Mouse (Mus musculus) forebrain, postnatal 0 days (tissue): ENCODE data around the gene Jup. TPM values are rescaled to one million over a fixed set of nuclear protein-coding genes. Genes with fewer than 3 reads are reported as not detected.

Experiments used
- ATAC-seq: fragments of 200-750 bp; cut with Nextera tagmentation; 2 replicates; pipeline ENCODE4 v1.8.0; 2017; ENCODE audit warnings: mild to moderate bottlenecking, moderate library complexity
- DNase-seq: peaks from one replicate; pipeline ENCODE4 v3.0.0-alpha.2; 2015
- H3K27ac ChIP-seq: fragments of 300-500 bp; sonication (generic); 2 replicates; pipeline ENCODE4 v1.5.1; 2014; ENCODE audit warnings: low read depth, mild to moderate bottlenecking, antibody characterized with exemption, low read length, moderate library complexity, mixed read lengths
- H3K27me3 ChIP-seq: fragments of 300-500 bp; sonication (generic); 2 replicates; pipeline ENCODE4 v1.6.1; 2014; ENCODE audit warnings: mild to moderate bottlenecking, low read length, mixed read lengths; ENCODE audit not compliant: insufficient read depth
- H3K36me3 ChIP-seq: fragments of 300-500 bp; sonication (generic); 2 replicates; pipeline ENCODE4 v1.6.1; 2014; ENCODE audit warnings: mild to moderate bottlenecking, moderate library complexity; ENCODE audit not compliant: insufficient read depth
- H3K4me1 ChIP-seq: fragments of 300-500 bp; sonication (generic); 2 replicates; pipeline ENCODE4 v1.6.1; 2014; ENCODE audit warnings: antibody characterized with exemption; ENCODE audit not compliant: insufficient read depth
- H3K4me2 ChIP-seq: fragments of 300-500 bp; sonication (generic); 2 replicates; pipeline ENCODE4 v1.6.1; 2014; ENCODE audit warnings: low read depth, mild to moderate bottlenecking, moderate library complexity
- H3K4me3 ChIP-seq: fragments of 300-500 bp; sonication (generic); 2 replicates; pipeline ENCODE4 v1.5.1; 2014; ENCODE audit warnings: low read depth, low read length, mixed read lengths
- H3K9ac ChIP-seq: fragments of 300-500 bp; sonication (generic); 2 replicates; pipeline ENCODE4 v1.6.1; 2014; ENCODE audit warnings: mild to moderate bottlenecking
- H3K9me3 ChIP-seq: fragments of 300-500 bp; sonication (generic); 2 replicates; pipeline ENCODE4 v1.6.1; 2016; ENCODE audit warnings: low read length
- CTCF ChIP-seq: sonication (generic); IDR thresholded peaks from 2 replicates; pipeline ENCODE4 v1.5.1; 2016; ENCODE audit warnings: antibody characterized with exemption, control low read depth, low read depth
- WGBS: fragments of 180-500 bp; shearing (Covaris S2); extraction: QIAGEN DNeasy Blood & Tissue Kit; methylation state at CpG from one replicate; pipeline ENCODE4 v1.1.7; 2014; 5-methylcytosine and 5-hydroxymethylcytosine counted together
- polyA plus RNA-seq: library from polyadenylated mRNA; unstranded; fragments of >200 nt; fragmentation: Nextera tagmentation; extraction: Ambion mirVana; gene quantifications from 2 replicates; pipeline ENCODE4 v1.2.1, GENCODE M21; 2015
- total RNA-seq: library from RNA; depleted of rRNA; stranded (reverse); fragments of >200 nt; gene quantifications from 2 replicates; pipeline ENCODE4 v1.2.3, GENCODE M21; 2014

The Jup gene
- total and polyA plus RNA-seq, 2 experiments from 2014 or later = 67.0 to 106 TPM

- WGBS = 70% methylated on average over 9 of the region's 9 CpGs
- Histone ChIP-seq H3K27me3 (no peaks in the 10 kb centered on the region), H3K4me2 (no peak overlapping the region), H3K9ac (no peak overlapping the region), H3K36me3 (peaks cover under 1% of the 10 kb centered on the region), H3K27ac (no peak overlapping the region), H3K9me3 (no peaks in the 10 kb centered on the region), H3K4me1 (peaks cover 18% of the 10 kb centered on the region), H3K4me3 (no peak overlapping the region)
- DNase-seq (no peak), ATAC-seq (0 out of 2 replicates have a peak, but pooled peaks have one; percentile 23)
- peak; percentile 24 for TF ChIP-seq CTCF
These were observed 6.3 kb downstream of the Jup start for GRCm38 (mm10) chr11:100391081-100391883.

- H3K9ac ChIP-seq = no peak overlapping the region
- H3K4me2 ChIP-seq = no peak overlapping the region
- 48% methylated on average over 8 of the region's 8 CpGs for WGBS
- DNase-seq = no peak
- no peak for ATAC-seq
- H3K4me1 ChIP-seq = peaks cover 7% of the 10 kb centered on the region; the same call in 1 of the 2 replicates
- no peak overlapping the region for H3K4me3 ChIP-seq
- no peaks in the 10 kb centered on the region for H3K9me3 ChIP-seq
- H3K36me3 ChIP-seq = peaks cover 14% of the 10 kb centered on the region
- H3K27me3 ChIP-seq = no peaks in the 10 kb centered on the region
- H3K27ac ChIP-seq = no peak overlapping the region
- TF ChIP-seq CTCF = no peak
These were observed 7.6 kb downstream of the Jup start for GRCm38 (mm10) chr11:100389931-100390445.

GRCm38 (mm10) chr11:100388588-100388987 lies 9.0 kb downstream of the Jup start:
- no peak for TF ChIP-seq CTCF
- Histone ChIP-seq H3K36me3 (peaks cover 22% of the 10 kb centered on the region), H3K27me3 (no peaks in the 10 kb centered on the region), H3K4me1 (peaks cover 5% of the 10 kb centered on the region; the same call in 1 of the 2 replicates), H3K4me2 (no peak overlapping the region), H3K9me3 (no peaks in the 10 kb centered on the region), H3K4me3 (no peak overlapping the region), H3K27ac (no peak overlapping the region), H3K9ac (no peak overlapping the region)
- DNase-seq (no peak), ATAC-seq (no peak)
- WGBS = 79% methylated on average over 6 of the region's 6 CpGs

GRCm38 (mm10) chr11:100387589-100388375 lies 9.8 kb downstream of the Jup start:
- Histone ChIP-seq H3K4me3 (no peak overlapping the region), H3K4me2 (no peak overlapping the region), H3K9me3 (no peaks in the 10 kb centered on the region), H3K27ac (no peak overlapping the region; the same call in 1 of the 2 replicates), H3K4me1 (peaks cover 5% of the 10 kb centered on the region; the same call in 1 of the 2 replicates), H3K36me3 (peaks cover 30% of the 10 kb centered on the region), H3K9ac (no peak overlapping the region), H3K27me3 (no peaks in the 10 kb centered on the region)
- ATAC-seq (peak; percentile 74), DNase-seq (peak; percentile 32)
- WGBS = 57% methylated on average over 14 of the region's 14 CpGs
- TF ChIP-seq CTCF = no peak

GRCm38 (mm10) chr11:100387111-100387510 lies 10.5 kb downstream of the Jup start:
- H3K27me3 ChIP-seq = no peaks in the 10 kb centered on the region
- H3K9me3 ChIP-seq = no peaks in the 10 kb centered on the region
- no peak overlapping the region for H3K4me3 ChIP-seq
- DNase-seq (no peak), ATAC-seq (no peak)
- no peak overlapping the region for H3K4me2 ChIP-seq
- H3K4me1 ChIP-seq = peaks cover 5% of the 10 kb centered on the region; the same call in 1 of the 2 replicates
- no peak for TF ChIP-seq CTCF
- H3K36me3 ChIP-seq = peaks cover 36% of the 10 kb centered on the region
- WGBS = 89% methylated on average over 6 of the region's 6 CpGs
- H3K27ac ChIP-seq = no peak overlapping the region
- H3K9ac ChIP-seq = no peak overlapping the region

- no peak overlapping the region for H3K27ac ChIP-seq
- peaks cover 42% of the 10 kb centered on the region for H3K36me3 ChIP-seq
- H3K4me1 ChIP-seq = peaks cover 5% of the 10 kb centered on the region; the same call in 1 of the 2 replicates
- no peak for ATAC-seq
- H3K27me3 ChIP-seq = no peaks in the 10 kb centered on the region
- H3K4me3 ChIP-seq = no peak overlapping the region
- TF ChIP-seq CTCF = no peak
- no peak overlapping the region for H3K9ac ChIP-seq
- no peak for DNase-seq
- 51% methylated on average over 5 of the region's 5 CpGs for WGBS
- H3K9me3 ChIP-seq = no peaks in the 10 kb centered on the region
- no peak overlapping the region for H3K4me2 ChIP-seq
These were observed 11.0 kb downstream of the Jup start for GRCm38 (mm10) chr11:100386586-100386985.
